Mouse (Mus musculus): Measurements from ENCODE around the gene Lmo7.

GRCm38 (mm10) chr14:101844467-101844866 is 114.7 kb downstream of the Lmo7 start:
- peak; percentile 51; the same call in 1 of the 2 replicates for TF ChIP-seq MAFK (IDR thresholded peaks at IDR 0.05; ENCODE audit: insufficient read depth, low read depth, low read length)
- no peak for TF ChIP-seq HCFC1 (IDR thresholded peaks at IDR 0.05; ENCODE audit: borderline replicate concordance, insufficient read depth, low read length)
